Mouse (Mus musculus) lung, embryonic 14.5 days (tissue): ENCODE results near the gene Clec16a. TPM values are rescaled to one million over a fixed set of nuclear protein-coding genes. Genes with fewer than 3 reads are reported as not detected.

ENCODE experiments used
- ATAC-seq: fragments of 200-750 bp; cut with Nextera tagmentation; 2 replicates; pipeline ENCODE4 v1.8.0; 2017; ENCODE audit warnings: mild to moderate bottlenecking, moderate TSS enrichment, moderate library complexity; ENCODE audit not compliant: insufficient read depth
- DNase-seq: peaks from one replicate; pipeline ENCODE4 v3.0.0-alpha.2; 2015
- H3K27ac ChIP-seq: fragments of 300-500 bp; sonication (generic); 2 replicates; pipeline ENCODE4 v1.5.1; 2014; ENCODE audit warnings: low read depth, mild to moderate bottlenecking, moderate library complexity
- H3K27me3 ChIP-seq: fragments of 300-500 bp; sonication (generic); 2 replicates; pipeline ENCODE4 v1.6.1; 2014; ENCODE audit warnings: low read length, control low read depth; ENCODE audit not compliant: insufficient read depth
- H3K36me3 ChIP-seq: fragments of 300-500 bp; sonication (generic); 2 replicates; pipeline ENCODE4 v1.6.1; 2014; ENCODE audit warnings: control low read depth; ENCODE audit not compliant: insufficient read depth
- H3K4me1 ChIP-seq: fragments of 300-500 bp; sonication (generic); 2 replicates; pipeline ENCODE4 v1.6.1; 2014; ENCODE audit warnings: antibody characterized with exemption, control low read depth; ENCODE audit not compliant: insufficient read depth
- H3K4me2 ChIP-seq: fragments of 300-500 bp; sonication (generic); 2 replicates; pipeline ENCODE4 v1.6.1; 2014; ENCODE audit warnings: mild to moderate bottlenecking
- H3K4me3 ChIP-seq: fragments of 300-500 bp; sonication (generic); 2 replicates; pipeline ENCODE4 v1.5.1; 2014; ENCODE audit warnings: low read depth, low read length
- H3K9ac ChIP-seq: fragments of 300-500 bp; sonication (generic); 2 replicates; pipeline ENCODE4 v1.6.1; 2014
- H3K9me3 ChIP-seq: fragments of 300-500 bp; sonication (generic); 2 replicates; pipeline ENCODE4 v1.6.1; 2016; ENCODE audit warnings: low read depth, low read length, control low read depth
- CTCF ChIP-seq: IDR thresholded peaks from 2 replicates; pipeline ENCODE4 v1.5.1; 2016; ENCODE audit warnings: antibody characterized with exemption, low read depth
- WGBS: fragments of 180-500 bp; shearing (Covaris S2); extraction: QIAGEN DNeasy Blood & Tissue Kit; methylation state at CpG from one replicate; pipeline ENCODE4 v1.1.7; 2014; 5-methylcytosine and 5-hydroxymethylcytosine counted together
- polyA plus RNA-seq: library from polyadenylated mRNA; unstranded; fragments of >200 nt; fragmentation: Nextera tagmentation; extraction: Ambion mirVana; gene quantifications from 2 replicates; pipeline ENCODE4 v1.2.1, GENCODE M21; 2014

The Clec16a gene
- polyA plus RNA-seq, 1 experiment from 2014 or later = 27.4 TPM

GRCm38 (mm10) chr16:10771769-10772510, 226.8 kb downstream of the Clec16a start:
- no peak for ATAC-seq
- WGBS = 58% methylated on average over 19 of the region's 19 CpGs
- TF ChIP-seq CTCF = no peak

GRCm38 (mm10) chr16:10773543-10773942, 228.4 kb downstream of the Clec16a start:
- WGBS = 78% methylated on average over 8 of the region's 8 CpGs
- Histone ChIP-seq H3K27me3 (no peaks in the 10 kb centered on the region), H3K9ac (no peak overlapping the region), H3K4me3 (no peak overlapping the region), H3K36me3 (no peaks in the 10 kb centered on the region), H3K4me1 (0 out of 2 replicates have a peak, but pooled peaks cover 3% of the 10 kb centered on the region), H3K27ac (no peak overlapping the region), H3K4me2 (no peak overlapping the region), H3K9me3 (no peaks in the 10 kb centered on the region)
- ATAC-seq (no peak), DNase-seq (no peak)
- TF ChIP-seq CTCF = no peak

More at GRCm38 (mm10) chr16:10771769-10772510, 226.8 kb downstream of the Clec16a start:
- H3K4me3 ChIP-seq = no peak overlapping the region
- no peak for DNase-seq
- no peaks in the 10 kb centered on the region for H3K4me1 ChIP-seq
- no peak overlapping the region for H3K4me2 ChIP-seq
- H3K9me3 ChIP-seq = no peaks in the 10 kb centered on the region
- H3K9ac ChIP-seq = no peak overlapping the region
- no peaks in the 10 kb centered on the region for H3K27me3 ChIP-seq
- no peak overlapping the region for H3K27ac ChIP-seq
- no peaks in the 10 kb centered on the region for H3K36me3 ChIP-seq

GRCm38 (mm10) chr16:10774726-10775125, 229.6 kb downstream of the Clec16a start:
- DNase-seq = no peak
- Histone ChIP-seq H3K27me3 (no peaks in the 10 kb centered on the region), H3K9me3 (no peaks in the 10 kb centered on the region), H3K4me3 (no peak overlapping the region), H3K9ac (no peak overlapping the region), H3K27ac (no peak overlapping the region), H3K36me3 (no peaks in the 10 kb centered on the region), H3K4me2 (no peak overlapping the region), H3K4me1 (0 out of 2 replicates have a peak, but pooled peaks cover 3% of the 10 kb centered on the region)
- 29% methylated on average over 4 of the region's 4 CpGs for WGBS
- TF ChIP-seq CTCF = no peak
- ATAC-seq = no peak

DNA sequence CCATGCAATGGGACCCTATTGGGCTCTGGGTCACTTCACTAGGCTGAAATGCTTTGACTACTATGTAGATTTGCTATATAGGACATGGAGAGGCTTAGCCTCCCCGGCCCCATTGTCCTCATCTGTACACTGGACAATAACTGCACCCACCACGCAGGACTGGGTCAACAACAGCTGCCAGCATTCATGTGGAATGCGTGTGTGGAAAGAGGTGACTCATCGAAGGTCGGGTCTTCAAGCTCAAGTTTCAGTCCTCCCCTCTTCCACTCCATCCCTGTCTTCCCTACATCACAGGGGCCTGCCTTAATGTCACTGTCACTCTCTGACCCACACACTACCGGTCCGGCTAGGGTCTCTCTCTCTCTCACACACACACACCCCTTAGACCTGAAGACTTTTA, 231.2 kb downstream of the Clec16a start:
- 0 out of 2 replicates have a peak, but pooled peaks cover 5% of the 10 kb centered on the region for H3K4me1 ChIP-seq
- no peaks in the 10 kb centered on the region for H3K27me3 ChIP-seq
- no peak overlapping the region for H3K4me3 ChIP-seq
- no peak for DNase-seq
- no peak overlapping the region for H3K27ac ChIP-seq
- H3K36me3 ChIP-seq = no peaks in the 10 kb centered on the region
- H3K4me2 ChIP-seq = no peak overlapping the region
- TF ChIP-seq CTCF = no peak
- no peaks in the 10 kb centered on the region for H3K9me3 ChIP-seq
- ATAC-seq = no peak
- H3K9ac ChIP-seq = no peak overlapping the region
- whole genome bisulfite sequencing = 26% methylated on average over 7 of the region's 7 CpGs

DNA sequence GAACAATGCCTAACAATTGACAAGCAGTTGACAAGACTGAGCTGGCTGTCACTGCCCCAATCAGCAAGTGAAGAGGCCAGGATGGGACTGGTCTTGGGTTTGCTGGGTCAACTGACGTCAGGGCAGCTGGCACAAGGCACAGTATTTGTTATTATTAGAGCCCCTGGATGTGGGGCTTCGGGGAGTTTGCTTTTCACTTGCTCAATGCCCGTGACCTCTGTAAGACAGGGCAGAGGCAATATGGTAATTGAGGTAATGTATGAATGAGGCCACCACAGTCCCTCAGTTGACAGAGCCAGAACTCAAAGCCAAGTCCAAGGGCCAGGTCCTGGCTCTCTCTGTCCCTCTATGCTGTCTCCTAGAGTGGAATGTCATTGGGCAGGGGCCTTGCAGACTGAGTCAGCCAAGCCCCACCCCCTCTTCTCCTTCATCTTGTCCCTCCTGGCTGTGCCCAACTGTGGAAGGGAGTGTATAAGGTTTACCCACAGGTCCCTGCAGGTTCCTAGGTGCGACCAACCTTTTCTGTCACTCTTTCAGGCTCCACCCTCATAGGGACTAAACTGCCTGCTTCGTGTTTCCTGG, 232.5 kb downstream of the Clec16a start:
- Histone ChIP-seq H3K4me1 (peaks cover 12% of the 10 kb centered on the region), H3K4me3 (no peak overlapping the region), H3K27ac (no peak overlapping the region), H3K36me3 (no peaks in the 10 kb centered on the region), H3K27me3 (no peaks in the 10 kb centered on the region), H3K9me3 (no peaks in the 10 kb centered on the region), H3K9ac (no peak overlapping the region), H3K4me2 (no peak overlapping the region)
- ATAC-seq (no peak), DNase-seq (no peak)
- TF ChIP-seq CTCF = no peak
- WGBS = 55% methylated on average over 5 of the region's 5 CpGs

DNA sequence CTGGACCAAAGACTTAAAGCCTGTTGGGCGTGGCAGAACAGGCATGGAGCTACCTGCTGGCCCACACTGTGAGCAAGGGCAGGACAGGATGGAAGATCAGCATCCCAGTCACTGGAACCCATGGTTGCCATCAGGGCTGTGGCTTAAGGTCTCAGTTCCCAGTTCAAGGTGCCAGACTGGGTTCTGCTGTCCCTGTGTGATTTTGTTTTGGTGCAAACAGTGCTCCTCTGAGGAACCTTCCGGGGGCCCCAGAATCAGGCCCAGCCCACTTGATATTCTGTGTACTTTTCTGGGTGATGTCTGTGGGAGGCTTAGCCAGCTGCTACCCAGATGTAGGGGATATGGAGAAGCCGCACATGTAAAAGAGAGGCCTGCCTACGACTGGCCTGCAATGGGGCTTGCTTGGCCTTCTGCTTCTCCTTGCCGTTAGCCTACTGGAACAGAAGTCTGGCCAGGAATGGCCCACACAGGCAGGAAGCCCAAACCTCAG, 235.5 kb downstream of the Clec16a start:
- WGBS = 58% methylated on average over 5 of the region's 5 CpGs
- Histone ChIP-seq H3K4me2 (no peak overlapping the region), H3K27me3 (no peaks in the 10 kb centered on the region), H3K9ac (no peak overlapping the region), H3K27ac (peak overlapping the region; percentile 9; the same call in 1 of the 2 replicates), H3K4me3 (no peak overlapping the region), H3K36me3 (no peaks in the 10 kb centered on the region), H3K9me3 (no peaks in the 10 kb centered on the region), H3K4me1 (peaks cover 19% of the 10 kb centered on the region)
- DNase-seq = no peak
- TF ChIP-seq CTCF = no peak
- ATAC-seq = no peak

DNA sequence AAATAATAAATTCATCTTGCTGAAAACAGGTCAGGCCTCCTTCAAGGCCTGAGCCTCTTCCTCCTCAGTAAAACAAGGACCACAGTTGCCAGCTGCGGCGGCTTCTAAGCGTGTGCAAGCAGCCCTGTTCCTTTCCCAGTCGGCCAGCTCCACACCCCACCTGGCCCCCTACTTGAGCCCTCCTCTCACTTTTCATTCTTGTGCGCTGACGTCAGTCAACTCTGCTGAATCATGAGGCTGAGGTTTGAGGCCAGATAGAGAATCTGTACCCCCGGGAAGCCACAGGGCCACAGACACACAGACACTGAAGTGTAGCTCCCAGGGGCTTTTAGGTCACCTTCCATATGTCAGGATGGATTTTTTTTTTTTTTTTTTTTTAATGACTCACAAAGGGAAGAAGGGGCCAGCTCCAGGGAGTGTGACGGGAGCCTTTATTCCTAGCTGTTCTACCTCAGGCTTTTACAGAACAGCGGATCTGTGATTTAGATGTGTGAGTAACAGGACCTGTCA, 236.8 kb downstream of the Clec16a start:
- Histone ChIP-seq H3K4me3 (peak overlapping the region; percentile 70; the same call in 1 of the 2 replicates), H3K4me1 (peaks cover 24% of the 10 kb centered on the region), H3K4me2 (peak overlapping the region; percentile 98), H3K27ac (peak overlapping the region; percentile 84), H3K27me3 (no peaks in the 10 kb centered on the region), H3K36me3 (no peaks in the 10 kb centered on the region), H3K9me3 (no peaks in the 10 kb centered on the region), H3K9ac (0 out of 2 replicates have a peak overlapping the region, but pooled peaks have one; percentile 32)
- no peak for ATAC-seq
- TF ChIP-seq CTCF = no peak
- DNase-seq = peak; percentile 72
- WGBS = 36% methylated on average over 9 of the region's 9 CpGs
